Mouse (Mus musculus) kidney, adult 18-20 months (tissue): ENCODE results near the gene Stk39.

ENCODE experiments used
- DNase-seq: peaks from one replicate; pipeline ENCODE4 v3.0.0; 2021

Stk39 gene

GRCm38 (mm10) chr2:68471759-68472550 lies at the start of gene Stk39:
Gene Stk39 (minus strand): TSS chr2:68472268.
- peak; percentile 89 for DNase-seq

GRCm38 (mm10) chr2:68515409-68515808 lies 43.3 kb upstream of the Stk39 start:
- no peak for DNase-seq

GRCm38 (mm10) chr2:68503202-68503601 lies 31.1 kb upstream of the Stk39 start:
- no peak for DNase-seq

GRCm38 (mm10) chr2:68502734-68503133 lies 30.7 kb upstream of the Stk39 start:
- no peak for DNase-seq

GRCm38 (mm10) chr2:68502236-68502635 lies 30.2 kb upstream of the Stk39 start:
- no peak for DNase-seq

GRCm38 (mm10) chr2:68486275-68486674 lies 14.2 kb upstream of the Stk39 start:
- no peak for DNase-seq

GRCm38 (mm10) chr2:68485141-68485540 lies 13.1 kb upstream of the Stk39 start:
- no peak for DNase-seq

GRCm38 (mm10) chr2:68482896-68483295 lies 10.8 kb upstream of the Stk39 start:
- DNase-seq: no peak

- no peak for DNase-seq
These were observed 7.8 kb upstream of the Stk39 start for GRCm38 (mm10) chr2:68479823-68480222.

GRCm38 (mm10) chr2:68472921-68473320 lies 853 bp upstream of the Stk39 start:
- DNase-seq: no peak

GRCm38 (mm10) chr2:68472551-68472910 lies 463 bp upstream of the Stk39 start:
- DNase-seq: no peak

- DNase-seq: peak; percentile 69
These were observed 943 bp downstream of the Stk39 start for GRCm38 (mm10) chr2:68470891-68471758.

- no peak for DNase-seq
These were observed 2.6 kb downstream of the Stk39 start for GRCm38 (mm10) chr2:68469491-68469890.

- peak; percentile 61 for DNase-seq
These were observed 3.4 kb downstream of the Stk39 start for GRCm38 (mm10) chr2:68468698-68469097.

GRCm38 (mm10) chr2:68468259-68468658 lies 3.8 kb downstream of the Stk39 start:
- DNase-seq: no peak

- DNase-seq: no peak
These were observed 4.7 kb downstream of the Stk39 start for GRCm38 (mm10) chr2:68467085-68467978.

GRCm38 (mm10) chr2:68466124-68467070 lies 5.7 kb downstream of the Stk39 start:
- DNase-seq: no peak

GRCm38 (mm10) chr2:68465266-68466123 lies 6.6 kb downstream of the Stk39 start:
- no peak for DNase-seq

- no peak for DNase-seq
These were observed 7.6 kb downstream of the Stk39 start for GRCm38 (mm10) chr2:68464456-68464855.

GRCm38 (mm10) chr2:68463801-68464200 lies 8.3 kb downstream of the Stk39 start:
- no peak for DNase-seq

GRCm38 (mm10) chr2:68458115-68458514 lies 14.0 kb downstream of the Stk39 start:
- DNase-seq: no peak
